Mouse (Mus musculus) embryonic facial prominence, embryonic 15.5 days (tissue): ENCODE measurements around the gene Med13l. TPM values are rescaled to one million over a fixed set of nuclear protein-coding genes. Genes with fewer than 3 reads are reported as not detected.

ENCODE experiments used
- ATAC-seq: fragments of 200-750 bp; cut with Nextera tagmentation; 2 replicates; pipeline ENCODE4 v1.8.0; 2017; ENCODE audit warnings: low read depth, moderate TSS enrichment; ENCODE audit not compliant: insufficient number of reproducible peaks, low FRiP score, low TSS enrichment
- H3K27ac ChIP-seq: fragments of 300-500 bp; sonication (generic); replicated peaks from 2 replicates; pipeline ENCODE4 v1.5.1; 2015; ENCODE audit warnings: mild to moderate bottlenecking, inconsistent platforms
- H3K27me3 ChIP-seq: fragments of 300-500 bp; sonication (generic); 2 replicates; pipeline ENCODE4 v1.6.1; 2015; ENCODE audit warnings: inconsistent platforms
- H3K36me3 ChIP-seq: fragments of 300-500 bp; sonication (generic); 2 replicates; pipeline ENCODE4 v1.6.1; 2015; ENCODE audit warnings: mild to moderate bottlenecking, inconsistent platforms
- H3K4me1 ChIP-seq: fragments of 300-500 bp; sonication (generic); 2 replicates; pipeline ENCODE4 v1.6.1; 2015; ENCODE audit warnings: inconsistent platforms
- H3K4me2 ChIP-seq: fragments of 300-500 bp; sonication (generic); replicated peaks from 2 replicates; pipeline ENCODE4 v1.6.1; 2015; ENCODE audit warnings: mild to moderate bottlenecking, inconsistent platforms
- H3K4me3 ChIP-seq: fragments of 300-500 bp; sonication (generic); replicated peaks from 2 replicates; pipeline ENCODE4 v1.5.1; 2015; ENCODE audit warnings: mild to moderate bottlenecking, inconsistent platforms
- H3K9ac ChIP-seq: fragments of 300-500 bp; sonication (generic); 2 replicates; pipeline ENCODE4 v1.6.1; 2015; ENCODE audit warnings: inconsistent platforms
- H3K9me3 ChIP-seq: fragments of 300-500 bp; sonication (generic); replicated peaks from 2 replicates; pipeline ENCODE4 v1.6.1; 2016; ENCODE audit warnings: inconsistent platforms
- WGBS: fragments of 180-500 bp; shearing (Covaris S2); methylation state at CpG from one replicate; pipeline ENCODE4 v1.1.7; 2015; 5-methylcytosine and 5-hydroxymethylcytosine counted together
- polyA plus RNA-seq: library from polyadenylated mRNA; unstranded; fragments of >200 nt; fragmentation: Nextera tagmentation; extraction: Ambion mirVana; gene quantifications from 2 replicates; pipeline ENCODE4 v1.2.1, GENCODE M21; 2015

Gene Med13l
- polyA plus RNA-seq, 1 experiment from 2014 or later = 14.8 TPM

DNA sequence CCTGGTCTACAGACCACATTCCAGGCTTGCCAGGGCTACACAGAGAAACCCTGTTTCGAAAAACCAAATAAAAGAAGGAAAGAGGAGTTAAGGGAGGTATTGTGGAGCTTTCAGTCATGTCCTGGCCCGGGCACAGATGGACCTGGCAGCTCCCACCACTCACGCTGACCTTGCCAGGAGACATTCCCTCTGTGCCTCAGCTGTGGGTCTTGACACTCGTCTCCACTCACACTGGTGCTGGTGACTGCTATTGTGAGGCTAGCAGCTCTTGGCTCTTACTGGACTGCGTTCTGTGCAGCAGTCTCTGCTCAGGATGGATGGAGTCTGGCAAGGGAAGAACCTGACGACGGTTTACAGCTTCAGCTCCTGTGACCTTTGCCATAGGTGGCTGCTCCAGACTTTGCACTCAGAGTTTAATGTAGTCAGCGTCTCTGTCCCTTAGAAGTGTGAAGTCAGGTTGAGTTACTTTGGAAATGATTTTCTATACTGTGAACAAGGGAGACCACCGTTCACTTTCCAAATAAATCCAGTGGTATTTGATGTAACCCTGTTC, 118.9 kb downstream of the Med13l start:
- Histone ChIP-seq H3K27ac (no peak overlapping the region), H3K36me3 (peaks cover 15% of the 10 kb centered on the region; the same call in 1 of the 2 replicates), H3K9me3 (no peaks in the 10 kb centered on the region), H3K4me2 (no peak overlapping the region), H3K4me1 (peaks cover 27% of the 10 kb centered on the region), H3K27me3 (no peaks in the 10 kb centered on the region), H3K4me3 (no peak overlapping the region), H3K9ac (no peak overlapping the region)
- WGBS = 80% methylated on average over 9 of the region's 9 CpGs
- ATAC-seq = no peak

DNA sequence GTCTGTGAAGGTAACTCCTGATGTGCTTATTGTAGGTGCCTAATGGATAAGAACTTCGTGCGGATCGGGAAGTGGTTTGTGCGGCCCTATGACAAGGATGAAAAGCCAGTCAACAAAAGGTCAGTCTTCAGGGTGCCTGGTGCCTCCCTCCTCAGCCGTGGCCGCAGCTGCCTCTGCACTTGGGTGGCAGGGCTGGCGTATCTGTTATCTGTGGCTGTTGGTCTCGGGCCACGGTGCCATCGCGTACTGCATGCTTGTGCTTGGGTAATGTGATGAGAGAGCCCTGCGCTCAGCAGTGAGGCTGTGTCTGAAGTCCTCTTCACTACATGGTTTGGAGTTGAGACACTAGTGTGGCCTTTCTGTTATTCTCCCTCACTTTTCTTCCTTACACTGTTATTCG, 120.4 kb downstream of the Med13l start:
- WGBS = 90% methylated on average over 13 of the region's 13 CpGs
- no peak overlapping the region for H3K27ac ChIP-seq
- H3K36me3 ChIP-seq = peaks cover 15% of the 10 kb centered on the region; the same call in 1 of the 2 replicates
- ATAC-seq = no peak
- no peaks in the 10 kb centered on the region for H3K27me3 ChIP-seq
- H3K4me1 ChIP-seq = peaks cover 14% of the 10 kb centered on the region
- H3K9ac ChIP-seq = no peak overlapping the region
- H3K4me3 ChIP-seq = no peak overlapping the region
- H3K4me2 ChIP-seq = no peak overlapping the region
- H3K9me3 ChIP-seq = no peaks in the 10 kb centered on the region

DNA sequence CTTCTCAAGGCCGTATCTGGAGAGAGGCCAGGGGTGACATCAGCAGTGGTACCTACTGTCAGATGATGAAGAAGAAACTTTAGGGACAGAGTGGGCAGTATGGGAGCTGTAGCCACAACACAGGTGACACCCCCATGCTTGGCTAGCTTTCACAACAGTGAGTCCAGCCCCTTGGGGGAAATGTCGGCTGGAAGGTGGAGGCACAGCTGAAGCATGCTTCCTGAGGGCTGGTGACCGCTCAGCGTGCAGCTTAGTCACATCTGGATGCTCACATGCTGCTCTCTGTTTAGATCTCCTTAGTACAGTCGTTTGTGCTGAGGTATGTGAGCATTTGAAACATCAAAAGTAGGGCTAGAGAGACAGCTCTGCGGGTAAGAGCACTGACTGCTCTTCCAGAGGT, 121.5 kb downstream of the Med13l start:
- Histone ChIP-seq H3K9ac (no peak overlapping the region), H3K4me1 (peaks cover 12% of the 10 kb centered on the region), H3K27ac (no peak overlapping the region), H3K4me3 (no peak overlapping the region), H3K36me3 (peaks cover 15% of the 10 kb centered on the region; the same call in 1 of the 2 replicates), H3K4me2 (no peak overlapping the region), H3K9me3 (no peaks in the 10 kb centered on the region), H3K27me3 (no peaks in the 10 kb centered on the region)
- 90% methylated on average over 6 of the region's 6 CpGs for WGBS
- no peak for ATAC-seq

DNA sequence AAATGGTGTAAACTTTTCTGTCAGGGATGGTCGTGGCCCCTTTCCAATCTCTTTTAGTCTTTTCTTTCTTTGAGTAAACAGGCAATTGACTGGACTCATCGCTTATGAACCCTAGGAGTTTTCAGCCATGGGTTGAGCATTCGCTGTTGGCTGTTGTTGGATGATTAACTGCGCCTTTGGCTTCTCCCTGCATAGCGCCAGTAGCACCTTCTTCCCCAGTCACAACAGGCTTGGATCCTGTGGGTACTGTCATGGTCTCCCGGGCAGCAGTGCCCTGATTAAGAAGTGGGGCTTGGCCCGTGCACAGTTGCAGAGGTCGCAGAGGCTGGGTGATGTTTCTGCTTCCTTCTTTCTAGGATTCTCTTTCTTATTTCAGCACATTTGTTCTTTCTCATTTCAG, 124.7 kb downstream of the Med13l start:
- H3K4me3 ChIP-seq = no peak overlapping the region
- H3K9ac ChIP-seq = no peak overlapping the region
- H3K4me2 ChIP-seq = no peak overlapping the region
- H3K27me3 ChIP-seq = no peaks in the 10 kb centered on the region
- no peak for ATAC-seq
- H3K36me3 ChIP-seq = peaks cover 15% of the 10 kb centered on the region; the same call in 1 of the 2 replicates
- no peak overlapping the region for H3K27ac ChIP-seq
- H3K4me1 ChIP-seq = peaks cover 4% of the 10 kb centered on the region; the same call in 1 of the 2 replicates
- no peaks in the 10 kb centered on the region for H3K9me3 ChIP-seq
- 85% methylated on average over 8 of the region's 8 CpGs for WGBS

DNA sequence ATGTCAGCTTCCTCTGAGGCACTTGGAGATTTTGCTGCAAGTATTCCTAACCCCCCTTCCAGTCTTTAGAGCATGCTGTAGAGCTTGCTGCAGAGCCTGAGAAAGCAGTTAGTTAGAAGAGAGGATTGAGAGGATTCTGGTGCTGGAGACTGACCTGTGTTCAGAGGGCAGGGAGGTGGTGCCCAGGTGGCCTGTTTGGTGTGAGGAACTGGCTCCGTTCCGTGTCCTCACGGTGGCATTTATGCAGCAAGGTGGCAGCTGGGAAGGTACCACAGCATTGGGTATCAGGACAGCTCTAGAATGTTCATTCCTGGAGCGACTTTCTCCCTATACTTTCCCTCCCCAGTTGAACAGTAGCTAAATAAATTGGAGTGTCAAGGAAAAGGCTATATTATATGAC, 125.5 kb downstream of the Med13l start:
- Histone ChIP-seq H3K4me1 (no peaks in the 10 kb centered on the region), H3K27ac (no peak overlapping the region), H3K27me3 (no peaks in the 10 kb centered on the region), H3K4me2 (no peak overlapping the region), H3K4me3 (no peak overlapping the region), H3K9me3 (no peaks in the 10 kb centered on the region), H3K36me3 (peaks cover 10% of the 10 kb centered on the region; the same call in 1 of the 2 replicates), H3K9ac (no peak overlapping the region)
- no peak for ATAC-seq
- WGBS = 97% methylated on average over 4 of the region's 4 CpGs

DNA sequence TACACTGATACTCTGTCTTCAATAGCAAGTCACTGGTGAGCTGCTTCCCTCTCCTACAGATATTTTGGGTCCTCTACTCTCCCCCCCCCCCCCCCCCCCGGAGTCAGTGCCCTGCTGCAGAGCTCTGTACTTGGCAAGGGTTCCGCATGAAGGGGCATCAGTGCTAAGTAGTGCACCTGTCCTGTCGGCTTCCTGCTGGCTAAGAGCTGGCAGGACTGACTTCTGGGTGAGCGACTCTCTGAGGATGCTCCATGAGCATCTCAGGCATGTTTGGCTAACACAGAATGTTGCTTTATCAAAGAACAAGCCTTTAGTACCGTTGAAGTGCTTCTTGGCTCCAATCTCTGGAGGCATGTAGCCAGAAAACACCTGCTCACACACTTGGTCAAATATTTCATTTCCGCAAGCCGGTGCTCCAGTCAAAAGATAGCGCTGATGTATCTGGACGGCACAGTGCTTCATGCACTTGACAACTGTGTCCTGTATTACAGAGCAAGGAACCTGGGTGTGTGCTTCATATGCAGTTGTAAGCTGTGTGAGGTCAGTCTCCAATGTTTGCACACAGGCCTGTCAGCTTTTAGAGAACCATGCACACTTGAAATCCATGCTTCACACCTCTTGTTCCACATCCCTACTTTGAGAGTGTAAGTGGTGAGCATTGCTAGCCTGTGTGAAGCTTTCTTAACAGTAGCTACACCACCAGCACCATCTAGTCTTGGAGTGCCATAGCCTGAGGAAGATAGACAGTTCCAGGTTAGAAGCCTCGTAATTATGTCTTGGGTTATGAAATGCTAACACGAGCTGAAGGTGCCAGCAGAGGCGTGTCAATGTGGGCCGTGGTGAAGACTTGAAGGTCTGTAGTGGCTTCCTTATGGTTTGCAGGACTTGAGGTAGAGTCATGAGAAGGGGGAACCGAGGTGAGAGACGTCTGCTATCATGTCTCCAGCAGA, 128.7 kb downstream of the Med13l start:
- Histone ChIP-seq H3K27me3 (no peaks in the 10 kb centered on the region), H3K4me2 (no peak overlapping the region), H3K9me3 (no peaks in the 10 kb centered on the region), H3K27ac (no peak overlapping the region), H3K36me3 (no peaks in the 10 kb centered on the region; the same call in 1 of the 2 replicates), H3K4me3 (no peak overlapping the region), H3K9ac (no peak overlapping the region), H3K4me1 (no peaks in the 10 kb centered on the region)
- 82% methylated on average over 14 of the region's 15 CpGs for WGBS
- no peak for ATAC-seq

DNA sequence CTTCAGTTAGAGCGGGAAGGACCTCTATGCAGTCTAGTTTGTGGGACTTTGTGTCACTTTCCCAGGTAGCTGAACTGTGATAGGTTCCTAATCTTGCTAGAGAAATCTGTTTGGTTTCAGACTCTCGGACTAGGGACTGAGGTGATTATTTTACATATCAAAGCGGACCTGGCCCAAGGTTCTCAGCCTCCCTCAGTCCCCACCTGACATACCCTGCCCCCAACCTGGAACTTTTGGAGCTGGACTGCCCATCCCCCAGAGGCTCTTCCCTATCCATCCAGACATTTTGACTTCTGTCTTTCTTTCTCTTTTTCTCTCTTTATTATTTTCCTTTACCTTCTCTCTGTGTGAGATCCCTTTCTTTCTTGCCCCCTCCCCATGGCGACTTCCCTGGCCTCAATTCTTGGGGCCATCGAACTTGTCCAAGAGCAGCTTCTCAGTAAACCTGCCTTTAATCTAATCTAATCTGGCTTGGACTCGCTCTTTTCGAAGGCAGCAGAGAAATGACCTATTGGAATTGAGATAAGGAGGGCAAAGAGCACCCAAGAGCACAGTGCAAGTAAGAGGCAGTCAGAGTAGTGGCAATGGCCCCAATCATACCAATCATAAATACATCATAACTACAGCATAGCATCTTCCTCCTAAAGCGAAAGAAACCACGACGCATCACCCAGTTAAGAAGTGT, 130.7 kb downstream of the Med13l start:
- Histone ChIP-seq H3K9me3 (no peaks in the 10 kb centered on the region), H3K27me3 (no peaks in the 10 kb centered on the region), H3K4me1 (0 out of 2 replicates have a peak, but pooled peaks cover 4% of the 10 kb centered on the region), H3K4me2 (no peak overlapping the region), H3K4me3 (no peak overlapping the region), H3K36me3 (no peaks in the 10 kb centered on the region; the same call in 1 of the 2 replicates), H3K27ac (no peak overlapping the region), H3K9ac (no peak overlapping the region)
- WGBS = 80% methylated on average over 10 of the region's 10 CpGs
- ATAC-seq = no peak

DNA sequence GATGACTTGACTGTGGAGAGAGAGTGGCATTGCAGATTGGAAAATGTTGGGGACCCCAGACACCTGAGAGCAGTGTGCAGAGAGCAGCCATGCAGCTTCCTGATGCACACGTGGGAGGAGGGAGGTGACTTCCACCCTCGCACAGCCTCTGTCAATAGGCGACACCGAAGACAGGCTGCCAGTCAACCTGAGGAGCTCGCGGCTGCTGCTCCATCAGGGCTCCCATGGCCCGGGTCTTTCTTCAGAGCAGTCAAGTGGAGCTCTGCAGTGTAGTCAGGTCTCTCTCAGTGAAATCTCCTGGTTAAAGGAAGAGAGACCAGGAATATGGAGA, 131.2 kb downstream of the Med13l start:
- H3K9me3 ChIP-seq = no peaks in the 10 kb centered on the region
- H3K27ac ChIP-seq = no peak overlapping the region
- no peaks in the 10 kb centered on the region for H3K27me3 ChIP-seq
- H3K9ac ChIP-seq = no peak overlapping the region
- H3K36me3 ChIP-seq = no peaks in the 10 kb centered on the region; the same call in 1 of the 2 replicates
- 66% methylated on average over 7 of the region's 7 CpGs for WGBS
- no peak overlapping the region for H3K4me3 ChIP-seq
- no peak overlapping the region for H3K4me2 ChIP-seq
- ATAC-seq = no peak
- H3K4me1 ChIP-seq = 0 out of 2 replicates have a peak, but pooled peaks cover 4% of the 10 kb centered on the region

DNA sequence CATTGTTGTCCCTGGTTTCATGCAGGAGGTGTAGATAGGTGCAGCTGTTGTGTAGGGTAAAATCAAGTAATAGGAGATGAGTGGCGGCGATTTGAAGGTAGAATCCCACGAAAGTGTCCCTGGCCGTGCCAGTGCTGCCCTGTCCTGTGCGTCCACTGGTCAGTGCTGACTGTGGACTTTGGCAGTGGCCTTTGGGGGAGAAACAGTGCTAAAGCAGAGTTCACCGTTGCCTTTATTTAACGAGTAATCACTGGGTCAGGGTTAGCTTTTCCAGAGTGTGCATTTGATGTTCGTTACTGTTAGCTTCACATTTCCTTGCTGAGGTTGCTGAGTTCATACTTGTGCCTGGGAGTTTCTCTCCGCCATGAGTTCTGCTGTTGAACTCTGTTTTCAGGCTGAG, 133.5 kb downstream of the Med13l start:
- Histone ChIP-seq H3K27ac (no peak overlapping the region), H3K4me3 (no peak overlapping the region), H3K9me3 (no peaks in the 10 kb centered on the region), H3K4me1 (0 out of 2 replicates have a peak, but pooled peaks cover 4% of the 10 kb centered on the region), H3K36me3 (no peaks in the 10 kb centered on the region; the same call in 1 of the 2 replicates), H3K9ac (no peak overlapping the region), H3K27me3 (no peaks in the 10 kb centered on the region), H3K4me2 (no peak overlapping the region)
- ATAC-seq = no peak
- WGBS = 84% methylated on average over 9 of the region's 9 CpGs

DNA sequence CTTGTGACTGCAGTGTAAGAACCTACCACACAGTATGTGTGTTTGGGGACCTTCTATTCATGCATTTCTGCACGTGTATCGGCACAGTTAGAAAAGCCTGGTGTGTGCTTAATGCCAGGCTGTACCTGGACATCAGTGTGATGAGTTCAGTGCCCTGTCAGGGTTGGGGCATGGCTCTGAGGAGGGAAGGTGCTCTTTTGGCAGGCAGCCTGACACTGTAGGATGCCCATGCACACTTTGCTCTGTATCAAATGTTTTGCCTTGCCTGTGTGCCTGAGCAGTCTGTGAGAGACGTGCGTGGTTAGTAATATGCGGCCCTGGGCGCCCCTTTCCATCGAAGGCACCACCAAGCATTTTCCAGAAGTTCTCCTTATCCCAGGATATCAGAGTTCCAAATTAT, 136.6 kb downstream of the Med13l start:
- H3K9ac ChIP-seq = no peak overlapping the region
- no peaks in the 10 kb centered on the region for H3K9me3 ChIP-seq
- H3K4me3 ChIP-seq = no peak overlapping the region
- H3K27ac ChIP-seq = no peak overlapping the region
- no peak overlapping the region for H3K4me2 ChIP-seq
- ATAC-seq = no peak
- no peaks in the 10 kb centered on the region for H3K27me3 ChIP-seq
- H3K4me1 ChIP-seq = peaks cover 24% of the 10 kb centered on the region
- no peaks in the 10 kb centered on the region; the same call in 1 of the 2 replicates for H3K36me3 ChIP-seq
- WGBS = 84% methylated on average over 7 of the region's 7 CpGs

DNA sequence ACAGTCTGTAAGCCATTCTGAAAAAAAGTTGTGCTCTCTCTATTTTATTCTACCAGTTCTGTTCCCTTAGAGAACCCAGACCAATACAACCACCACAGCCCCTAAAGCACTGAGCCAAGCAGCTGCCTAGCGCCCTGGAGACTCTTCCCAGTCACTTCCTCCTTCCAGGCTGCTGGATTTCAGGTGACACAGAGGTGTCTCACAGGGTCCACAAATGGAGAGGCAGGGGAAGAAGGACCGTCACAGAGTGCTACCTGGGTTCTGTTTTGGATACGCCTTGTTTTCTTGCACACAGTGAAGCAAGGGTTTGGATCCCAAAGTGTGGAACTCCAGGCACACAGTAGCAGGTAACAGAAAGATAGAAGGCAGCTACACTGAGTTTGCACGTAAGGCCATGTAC, 140.5 kb downstream of the Med13l start:
- Histone ChIP-seq H3K27ac (no peak overlapping the region), H3K27me3 (no peaks in the 10 kb centered on the region), H3K4me1 (peaks cover 36% of the 10 kb centered on the region), H3K9ac (no peak overlapping the region), H3K4me3 (no peak overlapping the region), H3K36me3 (no peaks in the 10 kb centered on the region), H3K4me2 (no peak overlapping the region), H3K9me3 (no peaks in the 10 kb centered on the region)
- no peak for ATAC-seq
- WGBS = 82% methylated on average over 4 of the region's 4 CpGs
